Mouse (Mus musculus): ENCODE data around the gene Uck1.

DNA sequence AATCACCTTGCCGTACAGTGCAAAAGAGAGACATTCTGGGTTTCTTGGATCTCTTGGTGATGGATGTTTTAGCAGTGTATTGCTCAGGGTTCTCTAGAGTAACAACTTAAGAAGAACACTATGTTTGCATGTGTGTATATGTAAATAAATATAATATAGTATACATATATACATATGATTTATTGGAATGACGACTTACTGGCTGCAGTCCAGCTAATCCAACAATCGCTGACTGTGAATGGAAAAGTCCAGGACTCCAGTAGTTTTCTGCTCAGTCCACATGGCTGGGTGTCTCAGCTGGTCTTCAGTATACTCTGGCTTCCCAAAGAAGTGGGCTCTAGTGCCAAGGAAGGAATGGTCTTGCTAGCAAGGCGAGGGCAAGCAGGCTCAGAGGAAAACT, 22.4 kb downstream of the Uck1 start:
- TF ChIP-seq MAX (IDR thresholded peaks at IDR 0.05) (no peak), CTCF (IDR thresholded peaks at IDR 0.05; ENCODE audit: control insufficient read depth, insufficient read depth, insufficient read length) (no peak), USF1 (IDR thresholded peaks at IDR 0.05; ENCODE audit: low read depth) (no peak)
